Mouse (Mus musculus) limb, embryonic 13.5 days (tissue): ENCODE results near the gene Cers3. TPM values are rescaled to one million over a fixed set of nuclear protein-coding genes. Genes with fewer than 3 reads are reported as not detected.

ENCODE experiments used
- ATAC-seq: fragments of 200-750 bp; cut with Nextera tagmentation; 2 replicates; pipeline ENCODE4 v1.8.0; 2017; ENCODE audit warnings: low read depth, moderate number of reproducible peaks, moderate TSS enrichment; ENCODE audit not compliant: low FRiP score
- H3K27ac ChIP-seq: fragments of 300-500 bp; sonication (generic); 2 replicates; pipeline ENCODE4 v1.5.1; 2015; ENCODE audit warnings: inconsistent platforms, mild to moderate bottlenecking, moderate library complexity
- H3K27me3 ChIP-seq: fragments of 300-500 bp; sonication (generic); 2 replicates; pipeline ENCODE4 v1.6.1; 2015; ENCODE audit warnings: mild to moderate bottlenecking, inconsistent platforms
- H3K36me3 ChIP-seq: fragments of 300-500 bp; sonication (generic); 2 replicates; pipeline ENCODE4 v1.6.1; 2015; ENCODE audit warnings: inconsistent platforms, mild to moderate bottlenecking, moderate library complexity
- H3K4me1 ChIP-seq: fragments of 300-500 bp; sonication (generic); 2 replicates; pipeline ENCODE4 v1.6.1; 2015; ENCODE audit warnings: inconsistent platforms
- H3K4me2 ChIP-seq: fragments of 300-500 bp; sonication (generic); replicated peaks from 2 replicates; pipeline ENCODE4 v1.6.1; 2015; ENCODE audit warnings: inconsistent platforms, mild to moderate bottlenecking, moderate library complexity
- H3K4me3 ChIP-seq: fragments of 300-500 bp; sonication (generic); 2 replicates; pipeline ENCODE4 v1.5.1; 2015; ENCODE audit warnings: moderate library complexity, mild to moderate bottlenecking, inconsistent platforms
- H3K9ac ChIP-seq: fragments of 300-500 bp; sonication (generic); 2 replicates; pipeline ENCODE4 v1.6.1; 2015; ENCODE audit warnings: mild to moderate bottlenecking, inconsistent platforms
- H3K9me3 ChIP-seq: fragments of 300-500 bp; sonication (generic); 2 replicates; pipeline ENCODE4 v1.6.1; 2016; ENCODE audit warnings: inconsistent platforms
- WGBS: fragments of 180-500 bp; shearing (Covaris S2); methylation state at CpG from one replicate; pipeline ENCODE4 v1.1.7; 2015; 5-methylcytosine and 5-hydroxymethylcytosine counted together
- polyA plus RNA-seq: library from polyadenylated mRNA; unstranded; fragments of >200 nt; fragmentation: Nextera tagmentation; extraction: Ambion mirVana; gene quantifications from 2 replicates; pipeline ENCODE4 v1.2.1, GENCODE M21; 2015

Gene Cers3
- 4.4 and 4.9 TPM in 2 replicates for polyA plus RNA-seq

GRCm38 (mm10) chr7:66743377-66743781 lies at the start of gene Cers3:
TSS of gene Cers3 (plus strand) at chr7:66743504.
- Histone ChIP-seq H3K36me3 (no peaks in the 10 kb centered on the region), H3K9me3 (no peaks in the 10 kb centered on the region), H3K4me1 (0 out of 2 replicates have a peak, but pooled peaks cover 5% of the 10 kb centered on the region), H3K27ac (no peak within 1 kb of the TSS), H3K9ac (no peak within 1 kb of the TSS), H3K4me3 (no peak within 1 kb of the TSS), H3K4me2 (no peak within 1 kb of the TSS), H3K27me3 (no peaks in the 10 kb centered on the region)
- no peak for ATAC-seq
- WGBS = 64% methylated on average over 9 of the region's 9 CpGs

GRCm38 (mm10) chr7:66694467-66694866 lies 48.8 kb upstream of the Cers3 start:
- 84% methylated on average over 7 of the region's 7 CpGs for WGBS

GRCm38 (mm10) chr7:66702721-66703120 lies 40.6 kb upstream of the Cers3 start:
- Histone ChIP-seq H3K27me3 (no peaks in the 10 kb centered on the region), H3K36me3 (peaks cover 77% of the 10 kb centered on the region), H3K4me2 (no peak overlapping the region), H3K9me3 (no peaks in the 10 kb centered on the region), H3K4me3 (no peak overlapping the region), H3K27ac (no peak overlapping the region), H3K4me1 (no peaks in the 10 kb centered on the region), H3K9ac (no peak overlapping the region)
- WGBS = 91% methylated on average over 7 of the region's 7 CpGs
- ATAC-seq = no peak

More at GRCm38 (mm10) chr7:66694467-66694866, 48.8 kb upstream of the Cers3 start:
- no peaks in the 10 kb centered on the region for H3K27me3 ChIP-seq
- H3K4me3 ChIP-seq = no peak overlapping the region
- no peak overlapping the region for H3K9ac ChIP-seq
- no peak overlapping the region for H3K27ac ChIP-seq
- no peak for ATAC-seq
- peaks cover 4% of the 10 kb centered on the region for H3K4me1 ChIP-seq
- H3K9me3 ChIP-seq = no peaks in the 10 kb centered on the region
- no peak overlapping the region for H3K4me2 ChIP-seq
- peaks cover 26% of the 10 kb centered on the region for H3K36me3 ChIP-seq

- ATAC-seq = no peak
- WGBS = 91% methylated on average over 3 of the region's 3 CpGs
- H3K4me3 ChIP-seq = no peak overlapping the region
- no peak overlapping the region for H3K9ac ChIP-seq
- H3K36me3 ChIP-seq = peaks cover 73% of the 10 kb centered on the region
- H3K4me2 ChIP-seq = no peak overlapping the region
- H3K9me3 ChIP-seq = no peaks in the 10 kb centered on the region
- no peak overlapping the region for H3K27ac ChIP-seq
- H3K27me3 ChIP-seq = no peaks in the 10 kb centered on the region
- H3K4me1 ChIP-seq = no peaks in the 10 kb centered on the region
These were observed 38.7 kb upstream of the Cers3 start for GRCm38 (mm10) chr7:66704631-66705030.

GRCm38 (mm10) chr7:66711166-66711565 lies 32.1 kb upstream of the Cers3 start:
- H3K4me2 ChIP-seq = no peak overlapping the region
- H3K9me3 ChIP-seq = no peaks in the 10 kb centered on the region
- no peaks in the 10 kb centered on the region for H3K4me1 ChIP-seq
- no peak overlapping the region for H3K27ac ChIP-seq
- H3K27me3 ChIP-seq = no peaks in the 10 kb centered on the region
- no peak overlapping the region for H3K4me3 ChIP-seq
- H3K9ac ChIP-seq = no peak overlapping the region
- 57% methylated on average over 2 of the region's 2 CpGs for WGBS
- H3K36me3 ChIP-seq = peaks cover 71% of the 10 kb centered on the region
- no peak for ATAC-seq

GRCm38 (mm10) chr7:66724514-66724913 lies 18.8 kb upstream of the Cers3 start:
- Histone ChIP-seq H3K9ac (no peak overlapping the region), H3K4me3 (no peak overlapping the region), H3K9me3 (no peaks in the 10 kb centered on the region), H3K4me1 (no peaks in the 10 kb centered on the region), H3K27ac (no peak overlapping the region), H3K27me3 (no peaks in the 10 kb centered on the region), H3K36me3 (peaks cover 19% of the 10 kb centered on the region), H3K4me2 (no peak overlapping the region)
- 81% methylated on average over 4 of the region's 4 CpGs for WGBS
- ATAC-seq = no peak

- 81% methylated on average over 6 of the region's 6 CpGs for WGBS
- Histone ChIP-seq H3K9me3 (no peaks in the 10 kb centered on the region), H3K27ac (no peak overlapping the region), H3K4me1 (no peaks in the 10 kb centered on the region), H3K9ac (no peak overlapping the region), H3K36me3 (peaks cover 19% of the 10 kb centered on the region), H3K4me2 (no peak overlapping the region), H3K4me3 (no peak overlapping the region), H3K27me3 (no peaks in the 10 kb centered on the region)
- no peak for ATAC-seq
These were observed 18.4 kb upstream of the Cers3 start for GRCm38 (mm10) chr7:66724954-66725353.

- Histone ChIP-seq H3K4me1 (no peaks in the 10 kb centered on the region), H3K4me3 (no peak overlapping the region), H3K9ac (no peak overlapping the region), H3K4me2 (no peak overlapping the region), H3K9me3 (no peaks in the 10 kb centered on the region), H3K27me3 (no peaks in the 10 kb centered on the region), H3K36me3 (0 out of 2 replicates have a peak, but pooled peaks cover 9% of the 10 kb centered on the region), H3K27ac (no peak overlapping the region)
- no peak for ATAC-seq
- WGBS = 91% methylated on average over 6 of the region's 6 CpGs
These were observed 15.2 kb upstream of the Cers3 start for GRCm38 (mm10) chr7:66728072-66728471.

GRCm38 (mm10) chr7:66729232-66729631 lies 14.1 kb upstream of the Cers3 start:
- Histone ChIP-seq H3K4me1 (no peaks in the 10 kb centered on the region), H3K9me3 (no peaks in the 10 kb centered on the region), H3K27me3 (no peaks in the 10 kb centered on the region), H3K9ac (no peak overlapping the region), H3K36me3 (0 out of 2 replicates have a peak, but pooled peaks cover 6% of the 10 kb centered on the region), H3K4me3 (no peak overlapping the region), H3K4me2 (no peak overlapping the region), H3K27ac (no peak overlapping the region)
- ATAC-seq = no peak
- WGBS = 79% methylated on average over 2 of the region's 2 CpGs

GRCm38 (mm10) chr7:66733431-66733830 lies 9.9 kb upstream of the Cers3 start:
- no peak for ATAC-seq
- Histone ChIP-seq H3K9ac (no peak overlapping the region), H3K4me3 (no peak overlapping the region), H3K27me3 (no peaks in the 10 kb centered on the region), H3K4me2 (no peak overlapping the region), H3K27ac (no peak overlapping the region), H3K36me3 (no peaks in the 10 kb centered on the region), H3K9me3 (no peaks in the 10 kb centered on the region), H3K4me1 (no peaks in the 10 kb centered on the region)
- 93% methylated on average over 17 of the region's 17 CpGs for WGBS

GRCm38 (mm10) chr7:66733882-66734281 lies 9.4 kb upstream of the Cers3 start:
- no peak for ATAC-seq
- no peak overlapping the region for H3K4me2 ChIP-seq

GRCm38 (mm10) chr7:66734466-66734865 lies 8.8 kb upstream of the Cers3 start:
- no peaks in the 10 kb centered on the region for H3K4me1 ChIP-seq
- H3K9me3 ChIP-seq = no peaks in the 10 kb centered on the region
- 95% methylated on average over 4 of the region's 4 CpGs for WGBS
- no peak for ATAC-seq
- H3K4me3 ChIP-seq = no peak overlapping the region
- no peaks in the 10 kb centered on the region for H3K27me3 ChIP-seq
- H3K9ac ChIP-seq = no peak overlapping the region
- H3K36me3 ChIP-seq = no peaks in the 10 kb centered on the region
- H3K27ac ChIP-seq = no peak overlapping the region
- no peak overlapping the region for H3K4me2 ChIP-seq

More at GRCm38 (mm10) chr7:66733882-66734281, 9.4 kb upstream of the Cers3 start:
- WGBS = 92% methylated on average over 11 of the region's 11 CpGs
- no peaks in the 10 kb centered on the region for H3K27me3 ChIP-seq
- H3K9me3 ChIP-seq = no peaks in the 10 kb centered on the region
- no peak overlapping the region for H3K4me3 ChIP-seq
- H3K9ac ChIP-seq = no peak overlapping the region
- H3K27ac ChIP-seq = no peak overlapping the region
- H3K4me1 ChIP-seq = no peaks in the 10 kb centered on the region
- no peaks in the 10 kb centered on the region for H3K36me3 ChIP-seq

- no peak overlapping the region for H3K27ac ChIP-seq
- H3K4me1 ChIP-seq = no peaks in the 10 kb centered on the region
- H3K4me2 ChIP-seq = no peak overlapping the region
- no peaks in the 10 kb centered on the region for H3K9me3 ChIP-seq
- H3K27me3 ChIP-seq = no peaks in the 10 kb centered on the region
- ATAC-seq = no peak
- H3K9ac ChIP-seq = no peak overlapping the region
- no peak overlapping the region for H3K4me3 ChIP-seq
- no peaks in the 10 kb centered on the region for H3K36me3 ChIP-seq
- WGBS = 89% methylated on average over 6 of the region's 6 CpGs
These were observed 8.3 kb upstream of the Cers3 start for GRCm38 (mm10) chr7:66734993-66735392.
